Mouse (Mus musculus) stomach, postnatal 0 days (tissue): Measurements from ENCODE around the gene Zfp467. TPM values are rescaled to one million over a fixed set of nuclear protein-coding genes. Genes with fewer than 3 reads are reported as not detected.
A peak's percentile ranks its signal among the peaks of the same experiment; 100 is the strongest.

Source experiments
- ATAC-seq: fragments of 200-750 bp; cut with Nextera tagmentation; 2 replicates; pipeline ENCODE4 v1.8.0; 2017; ENCODE audit not compliant: low FRiP score, low TSS enrichment
- DNase-seq: peaks from one replicate; pipeline ENCODE4 v3.0.0-alpha.2; 2016; ENCODE audit warnings: low spot score
- H3K27ac ChIP-seq: fragments of 300-500 bp; sonication (generic); replicated peaks from 2 replicates; pipeline ENCODE4 v1.5.1; 2014; ENCODE audit warnings: mild to moderate bottlenecking, control low read depth
- H3K27me3 ChIP-seq: fragments of 300-500 bp; sonication (generic); 2 replicates; pipeline ENCODE4 v1.6.1; 2014; ENCODE audit warnings: low read length; ENCODE audit not compliant: control insufficient read depth, insufficient read depth
- H3K36me3 ChIP-seq: fragments of 300-500 bp; sonication (generic); 2 replicates; pipeline ENCODE4 v1.6.1; 2014; ENCODE audit warnings: low read length, mixed read lengths; ENCODE audit not compliant: control insufficient read depth, insufficient read depth
- H3K4me1 ChIP-seq: fragments of 300-500 bp; sonication (generic); replicated peaks from 2 replicates; pipeline ENCODE4 v1.6.1; 2014; ENCODE audit warnings: antibody characterized with exemption; ENCODE audit not compliant: control insufficient read depth, insufficient read depth
- H3K4me2 ChIP-seq: fragments of 300-500 bp; sonication (generic); replicated peaks from 2 replicates; pipeline ENCODE4 v1.6.1; 2014; ENCODE audit warnings: low read depth, mild to moderate bottlenecking, control low read depth, moderate library complexity
- H3K4me3 ChIP-seq: fragments of 300-500 bp; sonication (generic); 2 replicates; pipeline ENCODE4 v1.5.1; 2014; ENCODE audit warnings: low read depth, low read length, control low read depth
- H3K9ac ChIP-seq: fragments of 300-500 bp; sonication (generic); 2 replicates; pipeline ENCODE4 v1.6.1; 2014; ENCODE audit warnings: mild to moderate bottlenecking, low read length, control low read depth, mixed read lengths
- H3K9me3 ChIP-seq: fragments of 300-500 bp; sonication (generic); 2 replicates; pipeline ENCODE4 v1.6.1; 2016; ENCODE audit warnings: low read length; ENCODE audit not compliant: control insufficient read depth
- CTCF ChIP-seq: IDR thresholded peaks from 2 replicates; pipeline ENCODE4 v1.5.1; 2016; ENCODE audit warnings: antibody characterized with exemption, low read depth, mild to moderate bottlenecking, moderate library complexity
- EP300 ChIP-seq: optimal IDR thresholded peaks from 2 replicates; pipeline ENCODE3; 2016; ENCODE audit warnings: antibody characterized with exemption
- WGBS: fragments of 180-500 bp; shearing (Covaris S2); extraction: QIAGEN DNeasy Blood & Tissue Kit; methylation state at CpG from one replicate; pipeline ENCODE4 v1.1.7; 2014; 5-methylcytosine and 5-hydroxymethylcytosine counted together
- polyA plus RNA-seq: library from polyadenylated mRNA; unstranded; fragments of >200 nt; fragmentation: Nextera tagmentation; extraction: Ambion mirVana; gene quantifications from 2 replicates; pipeline ENCODE4 v1.2.1, GENCODE M21; 2015

Gene Zfp467
- 24.2 and 29.5 TPM in 2 replicates for polyA plus RNA-seq

GRCm38 (mm10) chr6:48445181-48446101, at the start of gene Zfp467:
TSS of gene Zfp467 (minus strand) at chr6:48445825.
- TF ChIP-seq EP300, result no peak
- TF ChIP-seq CTCF, result peak; percentile 19; the same call in 1 of the 2 replicates
- peak; percentile 68 for DNase-seq
- peak within 1 kb of the TSS; percentile 94 for H3K9ac ChIP-seq
- H3K4me3 ChIP-seq, result peak within 1 kb of the TSS; percentile 88
- H3K4me2 ChIP-seq, result peak within 1 kb of the TSS; percentile 86
- no peaks in the 10 kb centered on the region for H3K27me3 ChIP-seq
- peak; percentile 57 for ATAC-seq
- H3K9me3 ChIP-seq, result no peaks in the 10 kb centered on the region
- under 1% methylated on average over 64 of the region's 65 CpGs for WGBS
- peaks cover 13% of the 10 kb centered on the region for H3K36me3 ChIP-seq
- peak within 1 kb of the TSS; percentile 98 for H3K27ac ChIP-seq
- H3K4me1 ChIP-seq, result peaks cover 3% of the 10 kb centered on the region; the same call in 1 of the 2 replicates

- Histone ChIP-seq H3K27ac (no peak overlapping the region), H3K4me2 (no peak overlapping the region), H3K9ac (no peak overlapping the region), H3K4me3 (no peak overlapping the region), H3K36me3 (no peaks in the 10 kb centered on the region), H3K9me3 (no peaks in the 10 kb centered on the region), H3K27me3 (no peaks in the 10 kb centered on the region), H3K4me1 (no peaks in the 10 kb centered on the region)
- WGBS, result 47% methylated on average over 8 of the region's 8 CpGs
- ATAC-seq (no peak), DNase-seq (no peak)
- TF ChIP-seq CTCF, result no peak
- no peak for TF ChIP-seq EP300
Measured at GRCm38 (mm10) chr6:48493136-48493730, 47.6 kb upstream of the Zfp467 start.

- Histone ChIP-seq H3K36me3 (no peaks in the 10 kb centered on the region), H3K4me2 (no peak overlapping the region), H3K4me1 (no peaks in the 10 kb centered on the region), H3K27me3 (no peaks in the 10 kb centered on the region), H3K9me3 (no peaks in the 10 kb centered on the region), H3K27ac (no peak overlapping the region), H3K4me3 (no peak overlapping the region), H3K9ac (no peak overlapping the region)
- ATAC-seq, result no peak
- TF ChIP-seq EP300 (no peak), CTCF (no peak)
- WGBS, result 61% methylated on average over 9 of the region's 9 CpGs
- DNase-seq, result no peak
Measured at GRCm38 (mm10) chr6:48491361-48491760, 45.7 kb upstream of the Zfp467 start.

- no peak for ATAC-seq
- no peak overlapping the region for H3K4me3 ChIP-seq
- 96% methylated on average over 3 of the region's 3 CpGs for WGBS
- no peak for DNase-seq
- H3K36me3 ChIP-seq, result no peaks in the 10 kb centered on the region
- H3K4me2 ChIP-seq, result no peak overlapping the region
- H3K4me1 ChIP-seq, result no peaks in the 10 kb centered on the region
- H3K9me3 ChIP-seq, result no peaks in the 10 kb centered on the region
- TF ChIP-seq EP300 (no peak), CTCF (no peak)
- H3K27me3 ChIP-seq, result no peaks in the 10 kb centered on the region
- no peak overlapping the region for H3K9ac ChIP-seq
- no peak overlapping the region for H3K27ac ChIP-seq
Measured at GRCm38 (mm10) chr6:48489741-48490140, 44.1 kb upstream of the Zfp467 start.

- Histone ChIP-seq H3K36me3 (no peaks in the 10 kb centered on the region), H3K4me3 (no peak overlapping the region), H3K4me2 (peak overlapping the region; percentile 32; the same call in 1 of the 2 replicates), H3K9ac (0 out of 2 replicates have a peak overlapping the region, but pooled peaks have one; percentile 13), H3K9me3 (no peaks in the 10 kb centered on the region), H3K27me3 (no peaks in the 10 kb centered on the region), H3K27ac (no peak overlapping the region), H3K4me1 (no peaks in the 10 kb centered on the region)
- TF ChIP-seq EP300 (no peak), CTCF (peak; percentile 18; the same call in 1 of the 2 replicates)
- DNase-seq (no peak), ATAC-seq (peak; percentile 22; the same call in 1 of the 2 replicates)
- 12% methylated on average over 17 of the region's 25 CpGs for WGBS
Measured at GRCm38 (mm10) chr6:48487747-48488725, 42.4 kb upstream of the Zfp467 start.
